24 mouse cellular contexts compared by ENCODE assay signal in genomic region chr10:32782732-32783359, GRCm38 (mm10).
A peak's percentile ranks its signal among the peaks of the same experiment; 100 is the strongest.
DNase-seq lines count a peak whose midpoint lies in the region; ATAC-seq and TF ChIP-seq lines count a peak whose summit lies in the region.
"Had no signal": no experiment of that assay in that cellular context is flagged by ENCODE, and none has a peak within 500 bp of the region (broad histone marks: within the 10 kb centered on the region; RNA-seq: fewer than 3 reads in every experiment).

No protein-coding gene starts in this region.

- TF ChIP-seq CTCF in liver, adult 2 months (IDR thresholded peaks at IDR 0.05; ENCODE audit: low read depth, low read length), result no peak

- no peak overlapping the region for H3K9ac ChIP-seq in forebrain, embryonic 12.5 days
- H3K9ac ChIP-seq in forebrain, embryonic 11.5 days (ENCODE audit: low read length), result no peak overlapping the region
- no peak overlapping the region for H3K9ac ChIP-seq in liver, adult 2 months (ENCODE audit: low read depth, low read length)
- no peak overlapping the region for H3K9ac ChIP-seq in liver, embryonic 12.5 days
- H3K9ac ChIP-seq in neural tube, embryonic 13.5 days, result no peak overlapping the region
- no peak overlapping the region for H3K9ac ChIP-seq in neural tube, embryonic 15.5 days (replicated peaks)
- H3K9ac ChIP-seq in neural tube, embryonic 14.5 days (replicated peaks; ENCODE audit: low read depth, low read length), result no peak overlapping the region
- H3K9ac ChIP-seq: intestine, embryonic 15.5 days; limb, embryonic 13.5 days; liver, embryonic 14.5 days; lung, embryonic 15.5 days; stomach, embryonic 15.5 days had no signal

- no peak for TF ChIP-seq POLR2A in liver, adult 2 months (IDR thresholded peaks at IDR 0.05; ENCODE audit: extremely low read depth, insufficient read depth, low read length)

- H3K9me3 ChIP-seq in forebrain, embryonic 12.5 days, result no peaks in the 10 kb centered on the region
- no peaks in the 10 kb centered on the region for H3K9me3 ChIP-seq in forebrain, embryonic 11.5 days (ENCODE audit: control insufficient read depth, low read length)
- H3K9me3 ChIP-seq in liver, embryonic 12.5 days (replicated peaks), result no peaks in the 10 kb centered on the region
- no peaks in the 10 kb centered on the region for H3K9me3 ChIP-seq in neural tube, embryonic 13.5 days
- H3K9me3 ChIP-seq in neural tube, embryonic 15.5 days (replicated peaks), result no peaks in the 10 kb centered on the region
- H3K9me3 ChIP-seq in neural tube, embryonic 14.5 days (ENCODE audit: control insufficient read depth, low read length), result no peaks in the 10 kb centered on the region
- H3K9me3 ChIP-seq: G1E; hindbrain, embryonic 10.5 days; intestine, embryonic 15.5 days; limb, embryonic 13.5 days; lung, embryonic 15.5 days; stomach, embryonic 15.5 days had no signal

- no peaks in the 10 kb centered on the region for H3K36me3 ChIP-seq in forebrain, embryonic 12.5 days (replicated peaks)
- no peaks in the 10 kb centered on the region for H3K36me3 ChIP-seq in forebrain, embryonic 11.5 days (ENCODE audit: control insufficient read depth, insufficient read depth, low read length)
- H3K36me3 ChIP-seq in liver, adult 2 months (ENCODE audit: control insufficient read depth, insufficient read depth, low read length), result no peaks in the 10 kb centered on the region
- no peaks in the 10 kb centered on the region for H3K36me3 ChIP-seq in liver, embryonic 12.5 days
- H3K36me3 ChIP-seq in neural tube, embryonic 13.5 days, result no peaks in the 10 kb centered on the region
- no peaks in the 10 kb centered on the region for H3K36me3 ChIP-seq in neural tube, embryonic 15.5 days
- H3K36me3 ChIP-seq in neural tube, embryonic 14.5 days (ENCODE audit: control insufficient read depth, insufficient read depth, low read length), result no peaks in the 10 kb centered on the region
- H3K36me3 ChIP-seq: G1E; hindbrain, embryonic 10.5 days; intestine, embryonic 15.5 days; limb, embryonic 13.5 days; lung, embryonic 15.5 days; stomach, embryonic 15.5 days had no signal

- no peaks in the 10 kb centered on the region for H3K4me1 ChIP-seq in forebrain, embryonic 12.5 days
- H3K4me1 ChIP-seq in forebrain, embryonic 11.5 days (replicated peaks; ENCODE audit: control insufficient read depth, insufficient read depth, low read length), result no peaks in the 10 kb centered on the region
- no peaks in the 10 kb centered on the region for H3K4me1 ChIP-seq in liver, adult 2 months (ENCODE audit: control insufficient read depth, insufficient read depth, low read length)
- no peaks in the 10 kb centered on the region for H3K4me1 ChIP-seq in liver, embryonic 12.5 days
- no peaks in the 10 kb centered on the region for H3K4me1 ChIP-seq in neural tube, embryonic 13.5 days (replicated peaks)
- no peaks in the 10 kb centered on the region for H3K4me1 ChIP-seq in neural tube, embryonic 15.5 days
- no peaks in the 10 kb centered on the region for H3K4me1 ChIP-seq in neural tube, embryonic 14.5 days (ENCODE audit: control insufficient read depth, insufficient read depth, low read length)
- H3K4me1 ChIP-seq: hindbrain, embryonic 10.5 days; intestine, embryonic 15.5 days; limb, embryonic 13.5 days; lung, embryonic 15.5 days; stomach, embryonic 15.5 days had no signal

- DNase-seq in forebrain, embryonic 11.5 days (ENCODE audit: low spot score), result no peak
- DNase-seq in liver, adult 2 months (ENCODE audit: extremely low read depth, low read depth, low spot score), result peak; percentile 16
- DNase-seq in cerebellum, adult 11-12 months, result no peak
- DNase-seq: adrenal gland, adult 8-10 months; cerebellum, adult 9-10 months; cerebellum, postnatal 36 days; gastrocnemius, postnatal 14 days; heart, postnatal 14 days; kidney, adult 2 months; kidney, postnatal 36 days; right cerebral cortex, postnatal 25 days had no signal

- H3K27me3 ChIP-seq in forebrain, embryonic 12.5 days, result no peaks in the 10 kb centered on the region
- no peaks in the 10 kb centered on the region for H3K27me3 ChIP-seq in forebrain, embryonic 11.5 days (ENCODE audit: control insufficient read depth, insufficient read depth, low read length)
- H3K27me3 ChIP-seq in liver, adult 2 months (ENCODE audit: control insufficient read depth, insufficient read depth, low read length), result no peaks in the 10 kb centered on the region
- H3K27me3 ChIP-seq in liver, embryonic 12.5 days (replicated peaks), result no peaks in the 10 kb centered on the region
- H3K27me3 ChIP-seq in neural tube, embryonic 13.5 days, result no peaks in the 10 kb centered on the region
- H3K27me3 ChIP-seq in neural tube, embryonic 15.5 days (replicated peaks), result no peaks in the 10 kb centered on the region
- H3K27me3 ChIP-seq in neural tube, embryonic 14.5 days (ENCODE audit: control insufficient read depth, insufficient read depth, low read length), result no peaks in the 10 kb centered on the region
- H3K27me3 ChIP-seq: intestine, embryonic 15.5 days; limb, embryonic 13.5 days; lung, embryonic 15.5 days; stomach, embryonic 15.5 days had no signal

- no peaks in the 10 kb centered on the region for H3K79me2 ChIP-seq in liver, adult 2 months (ENCODE audit: control insufficient read depth, insufficient read depth, low read length)

- no peak overlapping the region for H3K4me2 ChIP-seq in forebrain, embryonic 12.5 days
- no peak overlapping the region for H3K4me2 ChIP-seq in forebrain, embryonic 11.5 days (ENCODE audit: low read depth, low read length, severe bottlenecking)
- no peak overlapping the region for H3K4me2 ChIP-seq in liver, embryonic 12.5 days
- H3K4me2 ChIP-seq in neural tube, embryonic 13.5 days, result no peak overlapping the region
- no peak overlapping the region for H3K4me2 ChIP-seq in neural tube, embryonic 15.5 days
- H3K4me2 ChIP-seq in neural tube, embryonic 14.5 days (ENCODE audit: low read depth, low read length), result no peak overlapping the region
- H3K4me2 ChIP-seq: intestine, embryonic 15.5 days; limb, embryonic 13.5 days; lung, embryonic 15.5 days; stomach, embryonic 15.5 days had no signal

- ATAC-seq in forebrain, embryonic 12.5 days (ENCODE audit: low FRiP score), result peak; percentile 61; the same call in 1 of the 2 replicates
- no peak for ATAC-seq in forebrain, embryonic 11.5 days (replicated peaks; ENCODE audit: low FRiP score)
- ATAC-seq in liver, embryonic 12.5 days, result no peak
- peak; percentile 74 for ATAC-seq in neural tube, embryonic 13.5 days (ENCODE audit: low read depth)
- ATAC-seq in neural tube, embryonic 15.5 days (ENCODE audit: low FRiP score), result no peak
- ATAC-seq in neural tube, embryonic 14.5 days (ENCODE audit: low read depth), result peak; percentile 79
- ATAC-seq: hindbrain, postnatal 0 days; intestine, embryonic 15.5 days had no signal

- 85% methylated on average over 3 of the region's 3 CpGs for WGBS in forebrain, embryonic 12.5 days
- 88% methylated on average over 3 of the region's 3 CpGs for WGBS in forebrain, embryonic 11.5 days
- 76% methylated on average over 3 of the region's 3 CpGs for WGBS in liver, adult 2 months
- 71% methylated on average over 3 of the region's 3 CpGs for WGBS in liver, embryonic 12.5 days (ENCODE audit: insufficient replicate concordance)
- WGBS in neural tube, embryonic 13.5 days, result 69% methylated on average over 3 of the region's 3 CpGs
- WGBS in neural tube, embryonic 15.5 days, result 75% methylated on average over 3 of the region's 3 CpGs
- 65% methylated on average over 3 of the region's 3 CpGs for WGBS in neural tube, embryonic 14.5 days

- H3K4me3 ChIP-seq in forebrain, embryonic 12.5 days (replicated peaks), result no peak overlapping the region
- H3K4me3 ChIP-seq in forebrain, embryonic 11.5 days (ENCODE audit: low read depth, low read length), result no peak overlapping the region
- H3K4me3 ChIP-seq in liver, adult 2 months (ENCODE audit: insufficient read depth, low read depth, low read length), result no peak overlapping the region
- no peak overlapping the region for H3K4me3 ChIP-seq in liver, embryonic 12.5 days
- H3K4me3 ChIP-seq in neural tube, embryonic 13.5 days, result no peak overlapping the region
- H3K4me3 ChIP-seq in neural tube, embryonic 15.5 days (replicated peaks), result no peak overlapping the region
- no peak overlapping the region for H3K4me3 ChIP-seq in neural tube, embryonic 14.5 days (ENCODE audit: low read depth, low read length)
- H3K4me3 ChIP-seq: hindbrain, embryonic 10.5 days; intestine, embryonic 15.5 days; limb, embryonic 13.5 days; lung, embryonic 15.5 days; stomach, embryonic 15.5 days had no signal

- H3K27ac ChIP-seq in forebrain, embryonic 12.5 days, result no peak overlapping the region
- no peak overlapping the region for H3K27ac ChIP-seq in forebrain, embryonic 11.5 days (ENCODE audit: low read depth, low read length)
- H3K27ac ChIP-seq in liver, adult 2 months (replicated peaks; ENCODE audit: insufficient read depth, low read depth, low read length), result no peak overlapping the region
- no peak overlapping the region for H3K27ac ChIP-seq in liver, embryonic 12.5 days
- H3K27ac ChIP-seq in neural tube, embryonic 13.5 days (replicated peaks), result no peak overlapping the region; the same call in 1 of the 2 replicates
- no peak overlapping the region for H3K27ac ChIP-seq in neural tube, embryonic 15.5 days (replicated peaks)
- no peak overlapping the region for H3K27ac ChIP-seq in neural tube, embryonic 14.5 days (ENCODE audit: low read depth, low read length)
- H3K27ac ChIP-seq: hindbrain, embryonic 10.5 days; hindbrain, postnatal 0 days; intestine, embryonic 15.5 days; limb, embryonic 13.5 days; liver, embryonic 14.5 days; lung, embryonic 15.5 days; stomach, embryonic 15.5 days had no signal

Comparison
In these comparisons a context has a peak if more than half of its experiments do, and no peak if none do; other contexts are left out.
1. ATAC-seq: peak in forebrain, embryonic 12.5 days (single experiment), neural tube, embryonic 13.5 days (single experiment) and neural tube, embryonic 14.5 days (single experiment); none in forebrain, embryonic 11.5 days (single experiment), liver, embryonic 12.5 days (single experiment) and neural tube, embryonic 15.5 days (single experiment).